Mouse (Mus musculus) brain, embryonic 18.5 days (tissue): ENCODE measurements around the gene Wdfy3.
"Not testable (repeated sequence)": the region's sequence is repeated elsewhere in the genome, so short reads cannot be mapped to it uniquely, and the experiment has no call there.

Source experiments
- DNase-seq: peaks from one replicate; pipeline ENCODE4 v3.0.0-alpha.2; 2012; ENCODE audit warnings: low read depth, low spot score

The Wdfy3 gene

GRCm38 (mm10) chr5:101949323-101949722 is 120.4 kb downstream of the Wdfy3 start:
- DNase-seq, result no peak

GRCm38 (mm10) chr5:101948641-101949040 is 121.1 kb downstream of the Wdfy3 start:
- DNase-seq, result no peak

DNA sequence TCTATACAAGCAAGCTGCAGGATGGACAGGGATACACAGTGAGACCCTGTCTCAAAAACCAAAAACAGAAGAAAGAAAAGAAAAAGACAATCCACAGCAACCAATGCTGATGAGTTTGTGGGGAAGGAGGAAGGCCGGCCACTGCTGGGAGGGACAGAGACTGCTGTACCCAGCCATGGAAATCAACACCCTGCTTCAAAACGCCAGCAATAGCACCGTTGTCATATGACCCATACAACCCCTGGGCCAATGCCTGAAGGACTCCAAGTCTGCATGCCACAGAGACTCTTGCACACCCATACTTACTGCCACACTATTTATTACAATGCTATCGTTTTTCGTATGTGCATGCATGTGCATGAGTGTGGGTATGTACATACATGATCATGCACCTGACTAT is 124.0 kb downstream of the Wdfy3 start:
- DNase-seq, result no peak

DNA sequence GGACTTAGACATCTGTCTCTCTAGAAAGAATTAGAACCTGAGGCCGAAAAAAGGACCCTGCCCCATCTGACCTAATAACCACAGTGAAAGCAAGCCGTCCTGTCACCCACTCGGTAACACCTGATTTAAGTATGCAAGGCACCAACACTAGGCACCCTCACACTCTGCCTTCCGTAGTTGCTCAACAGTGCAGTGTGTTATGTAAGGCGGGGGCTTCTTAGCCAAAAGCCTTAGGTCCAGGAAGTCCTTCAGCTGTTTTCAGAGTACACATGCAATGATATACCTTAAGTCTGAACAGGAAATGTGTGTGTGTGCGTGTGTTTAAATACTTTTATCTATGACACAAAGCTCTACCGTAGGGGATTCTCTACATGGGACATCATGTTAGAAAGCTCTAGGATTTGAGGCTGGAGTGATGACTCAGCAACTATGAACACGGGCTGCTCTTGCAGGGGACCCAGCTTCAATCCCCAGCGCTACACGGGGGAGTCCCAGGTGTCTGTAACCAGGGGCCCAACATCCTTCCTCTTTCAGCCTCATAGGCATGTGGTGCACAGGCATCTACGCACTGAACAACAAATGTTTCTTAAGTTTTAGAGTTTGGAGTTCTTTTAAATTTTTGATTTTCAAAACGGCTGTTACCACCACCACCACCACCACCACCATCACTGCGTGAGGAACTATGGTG is 131.7 kb downstream of the Wdfy3 start:
- DNase-seq, result no peak

DNA sequence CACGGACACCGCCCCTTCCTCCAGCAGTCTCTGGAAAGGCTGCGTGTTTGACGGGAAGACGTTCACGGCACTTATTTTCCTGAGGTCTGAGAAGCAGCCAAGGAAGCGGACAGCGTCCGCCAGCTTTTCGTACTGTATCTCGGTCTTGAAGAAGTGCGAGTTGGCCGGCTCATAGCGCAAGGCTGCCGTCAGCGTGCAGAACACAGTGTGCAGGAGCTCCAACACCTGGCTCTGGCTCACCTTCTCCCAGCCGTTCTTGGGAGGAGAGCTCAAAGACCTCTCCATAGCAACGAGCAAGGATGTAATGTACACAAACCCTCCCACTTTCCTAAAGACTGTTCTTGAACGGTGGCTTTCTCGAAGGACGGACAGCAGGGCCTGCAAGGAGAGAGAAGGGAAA is 132.4 kb downstream of the Wdfy3 start:
- no peak for DNase-seq

DNA sequence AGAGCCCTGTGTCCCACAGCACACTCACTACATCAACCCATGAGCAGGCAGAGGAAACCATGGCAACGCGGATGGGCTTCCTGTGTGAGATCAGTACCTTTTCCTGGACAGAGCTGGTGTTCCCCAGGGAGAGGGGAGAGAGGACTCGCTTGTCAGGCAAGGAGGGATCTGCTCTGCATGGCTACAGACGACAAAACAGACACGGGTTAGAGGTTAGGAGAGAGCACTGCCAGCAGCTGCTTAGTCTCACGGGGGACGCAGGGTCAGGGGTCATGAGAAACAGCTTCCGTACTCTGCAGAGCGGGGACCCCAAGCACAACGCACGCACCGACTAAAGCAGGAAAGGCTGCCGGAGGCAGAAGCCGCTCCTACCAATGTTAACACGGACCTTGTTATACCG is 133.8 kb downstream of the Wdfy3 start:
- DNase-seq, result no peak

DNA sequence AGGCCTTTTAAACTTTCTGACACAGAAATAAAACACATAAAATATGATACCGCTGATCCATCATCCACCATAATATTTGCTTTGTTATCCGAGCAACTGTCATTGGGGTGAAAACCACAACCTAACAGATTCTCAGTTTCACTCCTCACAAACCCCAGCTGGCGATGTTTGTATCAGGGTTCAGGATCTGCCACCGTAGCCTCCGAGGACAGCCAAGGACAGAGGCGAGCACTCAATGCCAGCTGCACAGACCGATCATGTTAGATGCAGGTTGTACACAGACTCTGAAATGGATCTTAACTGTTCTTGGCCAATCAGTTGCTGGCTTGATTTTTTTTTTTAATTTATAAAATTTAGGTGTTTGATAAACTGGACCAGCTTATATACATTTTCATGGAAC is 135.1 kb downstream of the Wdfy3 start:
- no peak for DNase-seq

DNA sequence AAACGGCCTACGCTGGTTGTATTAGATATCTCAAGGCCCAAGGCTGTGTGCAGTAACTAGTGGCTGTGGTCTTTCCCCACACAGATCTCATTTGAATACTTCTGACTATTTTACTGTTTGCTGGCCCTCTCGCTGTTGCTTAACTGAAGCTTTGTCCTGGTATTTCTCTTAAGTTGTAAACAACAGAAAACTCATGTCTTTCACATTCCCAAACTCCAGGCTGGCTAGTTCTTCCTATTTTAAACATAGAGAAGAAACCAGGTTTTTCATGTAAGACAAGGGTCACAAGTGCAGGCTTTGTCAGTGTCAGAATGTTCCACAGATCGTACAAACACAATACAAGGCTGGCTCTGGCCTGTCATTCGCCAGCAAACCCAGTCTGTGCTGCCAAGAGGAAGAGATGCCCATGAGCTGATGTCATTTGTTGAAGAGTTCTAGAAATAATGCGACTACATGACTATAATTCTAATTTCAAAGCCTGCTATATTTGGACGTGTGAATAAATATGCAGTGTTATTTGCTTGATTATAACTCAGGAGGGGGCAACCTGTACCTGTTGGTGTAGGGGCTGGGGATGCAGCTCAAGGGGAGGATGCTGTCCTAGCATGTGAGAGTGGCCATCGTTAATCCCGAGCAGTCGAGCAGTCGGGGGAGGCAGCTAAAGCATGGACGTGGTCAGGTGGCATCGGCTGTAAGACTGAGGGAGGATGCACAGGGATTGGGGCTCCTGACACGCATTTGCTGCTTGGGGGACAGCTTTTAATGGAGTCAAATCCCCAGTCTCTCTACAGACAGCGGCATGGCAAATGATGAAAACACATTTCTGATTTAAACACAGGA is 136.5 kb downstream of the Wdfy3 start:
- peak; percentile 12 for DNase-seq

DNA sequence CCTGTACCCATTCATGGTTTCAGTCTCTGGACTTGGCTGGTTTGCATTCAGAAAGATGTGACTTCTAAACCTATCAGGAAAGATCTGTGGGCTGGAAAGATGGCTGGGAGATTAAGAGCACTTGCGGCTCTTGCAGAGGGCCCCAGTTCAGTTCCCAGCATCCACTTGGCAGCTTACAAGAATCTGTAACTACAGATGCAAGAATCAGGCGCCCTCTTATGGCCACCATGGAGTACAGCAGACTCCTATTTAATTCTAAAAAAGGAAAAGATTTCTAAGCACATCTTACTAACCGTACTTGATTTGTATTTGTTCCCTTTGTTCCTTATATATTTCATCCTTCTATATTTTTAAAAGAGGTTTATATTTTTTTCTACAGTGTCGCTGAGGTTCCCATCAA is 137.7 kb downstream of the Wdfy3 start:
- no peak for DNase-seq

DNA sequence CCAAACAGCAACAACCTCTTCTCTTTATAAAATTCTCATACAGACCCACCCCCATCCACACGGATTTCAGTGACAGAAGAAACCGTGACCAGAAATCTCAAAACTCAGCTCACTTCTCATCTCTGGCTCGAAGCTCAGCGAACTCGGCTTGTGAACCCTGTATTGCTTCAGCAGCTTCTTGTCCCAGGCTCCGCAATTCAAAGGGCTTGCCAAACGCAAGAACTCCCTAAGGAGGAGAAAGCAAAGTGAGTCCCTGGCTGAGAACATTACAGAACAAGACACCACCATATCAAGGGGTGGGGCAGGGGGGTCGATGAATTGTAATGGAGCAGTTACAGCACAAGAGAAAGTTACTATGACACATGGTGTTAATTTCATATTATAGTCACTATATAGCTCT is 143.4 kb downstream of the Wdfy3 start:
- no peak for DNase-seq

DNA sequence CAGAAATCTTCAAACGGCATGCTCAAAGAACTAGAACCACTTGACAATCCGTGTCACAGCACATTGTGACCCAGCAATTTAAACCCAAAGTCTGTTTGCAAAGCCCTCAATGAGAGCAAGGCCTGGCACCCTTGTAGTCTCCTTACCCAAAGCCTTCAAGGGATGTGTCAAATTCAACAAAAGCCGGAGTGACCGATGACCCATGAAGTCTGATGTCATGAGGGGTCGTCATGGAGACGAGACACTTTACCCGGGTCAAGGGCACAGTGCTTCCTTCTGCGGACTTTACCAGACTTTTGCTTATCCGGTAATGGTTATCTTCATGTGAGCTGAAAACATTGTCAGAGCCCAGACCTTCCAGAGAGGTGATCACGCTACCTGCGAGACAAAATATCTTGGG is 146.0 kb downstream of the Wdfy3 start:
- no peak for DNase-seq

DNA sequence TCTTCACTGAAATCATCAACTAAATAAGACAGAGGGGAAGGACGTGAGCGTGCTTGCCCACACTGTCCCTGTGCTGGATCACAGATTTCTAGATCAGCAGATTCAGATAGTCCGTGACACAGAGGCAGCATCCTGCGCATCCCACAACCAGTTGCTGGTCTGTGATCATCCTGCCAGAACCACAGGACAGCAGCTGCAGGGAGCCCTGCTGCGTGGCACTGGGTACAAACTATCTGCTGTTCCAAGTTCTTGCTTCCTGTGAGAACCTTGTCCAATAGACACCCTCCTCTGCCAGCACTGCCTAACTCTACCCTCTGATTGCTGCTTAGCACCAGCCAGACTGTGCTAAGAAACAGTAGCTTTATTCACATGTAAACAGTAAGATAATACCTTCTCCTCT is 150.2 kb downstream of the Wdfy3 start:
- DNase-seq, result no peak

- DNase-seq, result no peak
Measured at GRCm38 (mm10) chr5:101909468-101909867, 160.3 kb downstream of the Wdfy3 start.

GRCm38 (mm10) chr5:101905624-101906023 is 164.1 kb downstream of the Wdfy3 start:
- DNase-seq, result no peak

GRCm38 (mm10) chr5:101904841-101905240 is 164.9 kb downstream of the Wdfy3 start:
- DNase-seq, result not testable (repeated sequence)

- no peak for DNase-seq
Measured at GRCm38 (mm10) chr5:101902686-101903085, 167.0 kb downstream of the Wdfy3 start.

GRCm38 (mm10) chr5:101899981-101900380 is 169.7 kb downstream of the Wdfy3 start:
- DNase-seq, result no peak

DNA sequence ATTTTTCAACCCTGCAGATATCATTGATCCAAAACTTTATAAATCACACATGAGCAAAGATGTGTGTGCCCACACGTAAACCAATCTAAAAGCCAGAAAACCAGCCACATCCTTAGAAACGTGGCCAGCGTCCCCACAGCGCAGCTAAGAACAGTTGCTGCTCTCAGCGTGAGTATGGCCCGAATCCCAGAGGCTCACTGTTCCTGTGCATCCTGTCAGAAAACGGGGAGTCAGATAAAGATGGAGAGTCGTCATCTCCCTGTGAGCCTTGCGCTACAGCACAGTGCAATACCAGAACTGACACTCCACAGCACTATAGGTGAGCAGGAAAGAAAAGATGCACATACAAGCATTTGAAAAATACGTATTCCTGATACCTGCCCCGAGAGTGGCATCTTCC is 172.9 kb downstream of the Wdfy3 start:
- DNase-seq, result no peak

DNA sequence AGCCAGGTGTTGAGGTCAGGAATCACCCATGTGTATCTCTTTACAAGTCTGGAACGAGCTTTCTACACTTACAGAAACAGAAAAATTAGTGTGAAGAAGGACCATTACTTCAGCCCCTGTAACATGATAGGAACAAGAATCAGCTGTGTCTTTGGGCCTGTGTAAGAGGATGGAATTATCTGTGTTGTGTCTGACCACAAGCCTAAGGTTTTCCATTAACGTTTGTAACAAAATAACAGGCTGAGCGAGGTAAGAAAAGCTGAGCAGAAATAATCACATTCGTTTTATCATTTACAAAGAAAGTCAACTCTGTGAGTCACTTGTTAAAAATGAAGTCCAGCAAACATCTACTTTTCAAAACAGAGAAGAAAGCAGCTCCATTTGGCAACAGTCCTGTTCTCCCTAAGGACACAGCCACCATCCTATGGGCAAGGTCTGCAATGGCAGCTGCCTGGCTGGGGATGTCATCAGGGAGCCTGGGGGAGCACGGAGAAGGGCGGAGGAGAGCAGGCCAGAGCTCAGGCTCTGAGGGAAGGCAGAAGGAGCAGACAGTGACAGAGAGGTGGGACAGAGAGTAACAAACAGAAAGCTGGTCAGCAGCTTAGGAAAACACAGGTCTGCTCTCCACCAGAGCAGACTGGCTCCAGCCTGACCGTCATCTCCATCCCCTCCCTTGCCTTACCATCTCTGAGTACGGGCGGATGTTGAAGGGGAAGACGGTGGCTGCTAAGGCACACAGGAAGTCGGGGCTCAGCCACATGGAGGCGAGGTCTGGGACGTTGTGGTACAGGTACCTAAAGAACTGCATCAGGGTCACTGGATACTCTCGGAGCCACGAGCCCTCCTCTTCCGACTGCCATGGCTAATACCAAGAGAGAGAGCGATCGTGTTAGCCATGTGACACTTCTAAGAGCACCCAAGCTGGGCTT is 173.7 kb downstream of the Wdfy3 start:
- no peak for DNase-seq

- DNase-seq, result no peak
Measured at GRCm38 (mm10) chr5:101895119-101895518, 174.6 kb downstream of the Wdfy3 start.

- DNase-seq, result no peak
Measured at GRCm38 (mm10) chr5:101893820-101894515, 175.8 kb downstream of the Wdfy3 start.
